Mouse (Mus musculus) lung, adult 2 months (tissue): ENCODE data around the gene H2-Eb1.

Source experiments
- CTCF ChIP-seq: fragments of 200-500 bp; IDR thresholded peaks from 2 replicates; pipeline ENCODE4 v1.5.1; 2011; ENCODE audit warnings: mild to moderate bottlenecking, low read length, control low read depth; ENCODE audit not compliant: insufficient read depth
- POLR2A ChIP-seq: fragments of 200-500 bp; IDR thresholded peaks from 2 replicates; pipeline ENCODE4 v1.6.1; 2011; ENCODE audit warnings: low read depth, mild to moderate bottlenecking, control low read depth, low read length, borderline replicate concordance; ENCODE audit errors: extremely low read depth

DNA sequence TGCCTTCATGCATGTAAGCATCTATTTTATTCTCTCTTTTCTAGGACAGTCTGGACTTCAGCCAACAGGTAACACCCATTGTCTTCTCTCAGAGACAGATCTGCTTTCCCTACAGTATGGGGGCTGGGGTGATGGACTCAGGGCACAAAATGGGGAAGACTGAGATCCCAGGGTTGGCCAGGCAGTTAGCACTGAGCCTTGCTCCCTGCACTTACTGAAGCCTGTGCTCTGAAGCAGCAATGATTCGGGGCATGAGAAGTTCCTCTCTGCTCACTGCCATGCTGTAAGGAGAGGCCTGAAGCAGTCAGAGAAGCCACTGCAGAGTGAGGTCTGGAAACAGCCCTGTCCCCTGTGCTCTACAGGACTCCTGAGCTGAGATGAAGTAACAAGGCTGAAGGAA, 9.8 kb downstream of the H2-Eb1 start:
- no peak for TF ChIP-seq CTCF
- no peak for TF ChIP-seq POLR2A
